Mouse (Mus musculus): ENCODE measurements at regions not wholly inside any gene's neighbourhood (a gene's known extent, or its start where the extent isn't known, plus 50 kb on each side); places are given as distances from the start of the nearest gene placed in this dataset.

DNA sequence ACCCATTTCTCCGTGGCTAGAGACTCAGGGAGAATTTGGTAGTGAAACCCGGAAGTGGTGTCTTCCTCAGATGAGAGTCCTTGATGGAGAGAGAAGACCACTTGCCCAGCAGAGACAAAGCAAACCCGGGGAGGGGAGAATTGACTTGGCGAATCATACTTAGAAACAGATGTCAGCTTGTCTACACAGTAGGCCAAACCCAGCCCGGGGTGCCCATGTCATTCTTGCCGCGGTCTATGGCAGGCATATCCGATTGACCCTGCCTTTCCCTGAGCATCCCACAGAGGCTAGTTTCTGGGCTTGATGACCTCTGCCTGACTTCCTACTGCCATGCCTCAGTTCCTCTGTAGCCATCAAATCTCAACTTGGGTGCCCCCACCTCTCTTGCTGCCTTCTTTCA, 226.4 kb upstream of the Tprg start:
- Histone ChIP-seq H3K9me3 (no peaks in the 10 kb centered on the region), H3K4me3 (peak overlapping the region; percentile 63; the same call in 1 of the 2 replicates), H3K27me3 (ENCODE audit: poor library complexity, severe bottlenecking) (peaks cover 65% of the 10 kb centered on the region), H3K36me3 (replicated peaks) (no peaks in the 10 kb centered on the region), H3K27ac (peak overlapping the region; percentile 96), H3K4me1 (peaks cover 31% of the 10 kb centered on the region)
- WGBS: 82% methylated on average over 8 of the region's 8 CpGs
- DNase-seq (ENCODE audit: extremely low spot score, low spot score): no peak

DNA sequence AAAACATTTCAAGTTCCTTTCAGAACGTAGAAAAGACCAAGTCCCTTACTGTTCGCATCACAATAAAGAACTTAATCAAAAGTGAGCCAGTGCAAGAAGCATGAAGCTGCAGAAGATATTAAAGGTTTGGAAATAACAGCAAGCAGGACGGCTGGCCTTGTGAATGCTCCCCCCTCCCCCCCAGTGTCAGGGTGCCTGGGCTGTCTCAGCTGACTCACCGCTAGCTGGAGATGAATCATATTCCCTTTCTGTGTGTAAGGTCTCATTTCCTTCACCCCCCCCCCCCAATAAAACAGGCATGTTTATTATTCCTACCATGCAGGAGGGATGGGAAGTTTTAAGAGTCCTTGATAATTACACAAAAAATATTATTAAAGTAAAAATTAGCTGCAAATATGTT, 225.0 kb upstream of the Tprg start:
- Histone ChIP-seq H3K27me3 (ENCODE audit: poor library complexity, severe bottlenecking) (peaks cover 55% of the 10 kb centered on the region), H3K4me3 (no peak overlapping the region), H3K9me3 (no peaks in the 10 kb centered on the region), H3K4me1 (peaks cover 27% of the 10 kb centered on the region), H3K36me3 (replicated peaks) (no peaks in the 10 kb centered on the region), H3K27ac (no peak overlapping the region)
- WGBS: 92% methylated on average over 4 of the region's 4 CpGs
- no peak for DNase-seq (ENCODE audit: extremely low spot score, low spot score)

DNA sequence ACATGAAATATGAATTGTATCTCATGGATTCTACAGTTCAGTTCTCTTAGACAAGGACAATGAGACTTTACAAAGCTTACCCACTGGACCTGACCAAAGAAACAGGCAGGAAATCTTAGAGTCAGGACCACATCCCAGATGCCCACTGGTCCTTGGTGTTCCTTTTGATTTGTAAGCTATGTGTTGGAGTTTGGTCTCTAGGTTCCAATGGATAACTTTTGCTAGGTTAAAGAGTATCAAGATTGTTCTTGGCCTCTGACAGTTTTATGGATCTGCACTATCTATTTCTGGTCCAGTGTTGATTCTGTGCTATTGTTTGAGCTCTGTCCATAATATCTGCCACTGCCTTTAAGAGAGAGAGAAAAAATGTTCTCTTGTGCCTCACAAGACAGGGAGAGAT, 222.6 kb upstream of the Tprg start:
- peaks cover 37% of the 10 kb centered on the region for H3K27me3 ChIP-seq (ENCODE audit: poor library complexity, severe bottlenecking)
- H3K4me3 ChIP-seq: no peak overlapping the region
- no peaks in the 10 kb centered on the region for H3K36me3 ChIP-seq (replicated peaks)
- no peak for DNase-seq (ENCODE audit: extremely low spot score, low spot score)
- peaks cover 29% of the 10 kb centered on the region for H3K4me1 ChIP-seq
- no peak overlapping the region for H3K27ac ChIP-seq
- no peaks in the 10 kb centered on the region for H3K9me3 ChIP-seq

GRCm38 (mm10) chr16:25064538-25064937, 222.1 kb upstream of the Tprg start:
- peak; percentile 86 for DNase-seq (ENCODE audit: extremely low spot score, low spot score)
- Histone ChIP-seq H3K9me3 (no peaks in the 10 kb centered on the region), H3K27ac (no peak overlapping the region), H3K36me3 (replicated peaks) (no peaks in the 10 kb centered on the region), H3K27me3 (ENCODE audit: poor library complexity, severe bottlenecking) (peaks cover 37% of the 10 kb centered on the region), H3K4me3 (no peak overlapping the region), H3K4me1 (peaks cover 25% of the 10 kb centered on the region)
- WGBS: 16% methylated on average over 4 of the region's 4 CpGs

GRCm38 (mm10) chr16:25066822-25067221, 219.8 kb upstream of the Tprg start:
- no peaks in the 10 kb centered on the region for H3K36me3 ChIP-seq (replicated peaks)
- no peak for DNase-seq (ENCODE audit: extremely low spot score, low spot score)
- peaks cover 25% of the 10 kb centered on the region for H3K27me3 ChIP-seq (ENCODE audit: poor library complexity, severe bottlenecking)
- no peak overlapping the region for H3K27ac ChIP-seq
- no peak overlapping the region for H3K4me3 ChIP-seq
- 80% methylated on average over 7 of the region's 7 CpGs for WGBS
- peaks cover 15% of the 10 kb centered on the region for H3K4me1 ChIP-seq
- no peaks in the 10 kb centered on the region for H3K9me3 ChIP-seq

- DNase-seq (ENCODE audit: extremely low spot score, low spot score): no peak
- no peaks in the 10 kb centered on the region for H3K9me3 ChIP-seq
- H3K4me1 ChIP-seq: peaks cover 15% of the 10 kb centered on the region
- H3K27ac ChIP-seq: 0 out of 2 replicates have a peak overlapping the region, but pooled peaks have one; percentile 1
- H3K4me3 ChIP-seq: no peak overlapping the region
- peaks cover 18% of the 10 kb centered on the region for H3K27me3 ChIP-seq (ENCODE audit: poor library complexity, severe bottlenecking)
- no peaks in the 10 kb centered on the region for H3K36me3 ChIP-seq (replicated peaks)
- 62% methylated on average over 8 of the region's 8 CpGs for WGBS
These were observed 219.1 kb upstream of the Tprg start for GRCm38 (mm10) chr16:25067276-25068249.

DNA sequence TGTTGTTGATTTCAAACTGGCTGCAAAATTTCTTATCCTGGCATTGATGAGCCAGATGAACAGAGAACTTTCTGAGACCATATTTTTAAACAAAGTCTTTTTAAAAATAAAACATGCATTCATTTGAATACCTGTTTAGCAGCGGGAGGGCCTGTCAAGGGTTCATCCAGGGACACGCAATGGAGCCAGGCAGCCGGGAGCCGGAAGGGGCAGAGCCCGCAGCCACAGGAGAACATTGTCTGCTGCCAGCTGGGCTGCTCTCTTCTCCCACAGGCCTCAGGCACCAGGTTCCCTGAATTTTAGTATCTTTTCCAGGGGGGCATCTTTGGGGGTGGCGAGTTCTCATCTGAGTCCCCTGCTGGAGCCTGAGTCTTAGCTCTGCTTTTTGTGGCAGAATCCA, 205.8 kb upstream of the Tprg start:
- Histone ChIP-seq H3K9me3 (no peaks in the 10 kb centered on the region), H3K27me3 (ENCODE audit: poor library complexity, severe bottlenecking) (no peaks in the 10 kb centered on the region), H3K4me1 (no peaks in the 10 kb centered on the region), H3K27ac (no peak overlapping the region), H3K4me3 (no peak overlapping the region), H3K36me3 (replicated peaks) (no peaks in the 10 kb centered on the region)
- 94% methylated on average over 6 of the region's 6 CpGs for WGBS
- DNase-seq (ENCODE audit: extremely low spot score, low spot score): no peak

DNA sequence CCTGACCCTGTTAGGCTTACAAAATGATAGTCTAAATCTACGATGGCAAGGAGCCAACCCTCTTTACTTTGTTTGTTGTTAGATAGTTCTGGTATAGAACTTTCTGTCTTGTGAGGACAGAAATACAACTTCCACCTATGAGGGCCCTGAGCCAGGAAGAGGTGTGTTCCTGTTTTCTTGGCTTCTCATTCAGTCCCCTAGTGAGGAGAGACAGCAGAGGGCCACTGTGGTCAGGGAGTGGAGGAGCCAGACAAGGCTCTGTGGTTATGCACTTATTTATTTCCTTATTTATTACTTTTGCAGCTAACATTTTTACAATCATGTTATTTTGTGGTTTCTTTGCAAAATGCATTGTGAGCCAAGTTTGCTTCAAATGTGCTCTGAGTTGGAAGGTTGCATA, 202.9 kb upstream of the Tprg start:
- no peaks in the 10 kb centered on the region for H3K27me3 ChIP-seq (ENCODE audit: poor library complexity, severe bottlenecking)
- H3K9me3 ChIP-seq: no peaks in the 10 kb centered on the region
- no peak overlapping the region for H3K4me3 ChIP-seq
- H3K27ac ChIP-seq: no peak overlapping the region
- H3K36me3 ChIP-seq (replicated peaks): no peaks in the 10 kb centered on the region
- WGBS: 90% methylated on average over 1 of the region's 1 CpGs
- no peaks in the 10 kb centered on the region; the same call in 1 of the 2 replicates for H3K4me1 ChIP-seq
- DNase-seq (ENCODE audit: extremely low spot score, low spot score): no peak

- no peaks in the 10 kb centered on the region for H3K36me3 ChIP-seq (replicated peaks)
- WGBS: 90% methylated on average over 10 of the region's 10 CpGs
These were observed 198.6 kb upstream of the Tprg start for GRCm38 (mm10) chr16:25087741-25088648.

GRCm38 (mm10) chr16:25088649-25089019, 198.0 kb upstream of the Tprg start:
- Histone ChIP-seq H3K27me3 (ENCODE audit: poor library complexity, severe bottlenecking) (no peaks in the 10 kb centered on the region), H3K36me3 (replicated peaks) (no peaks in the 10 kb centered on the region), H3K9me3 (no peaks in the 10 kb centered on the region), H3K27ac (no peak overlapping the region), H3K4me3 (no peak overlapping the region), H3K4me1 (no peaks in the 10 kb centered on the region; the same call in 1 of the 2 replicates)
- no peak for DNase-seq (ENCODE audit: extremely low spot score, low spot score)
- WGBS: 80% methylated on average over 2 of the region's 2 CpGs

More at GRCm38 (mm10) chr16:25087741-25088648, 198.6 kb upstream of the Tprg start:
- DNase-seq (ENCODE audit: extremely low spot score, low spot score): no peak
- no peaks in the 10 kb centered on the region for H3K9me3 ChIP-seq
- H3K27me3 ChIP-seq (ENCODE audit: poor library complexity, severe bottlenecking): no peaks in the 10 kb centered on the region
- H3K4me3 ChIP-seq: no peak overlapping the region
- H3K4me1 ChIP-seq: no peaks in the 10 kb centered on the region; the same call in 1 of the 2 replicates
- H3K27ac ChIP-seq: no peak overlapping the region

GRCm38 (mm10) chr16:25104165-25104564, 182.5 kb upstream of the Tprg start:
- 82% methylated on average over 2 of the region's 2 CpGs for WGBS
- DNase-seq (ENCODE audit: extremely low spot score, low spot score): no peak
- Histone ChIP-seq H3K9me3 (no peaks in the 10 kb centered on the region; the same call in 1 of the 2 replicates), H3K4me1 (peaks cover 12% of the 10 kb centered on the region), H3K36me3 (replicated peaks) (no peaks in the 10 kb centered on the region), H3K4me3 (no peak overlapping the region), H3K27me3 (ENCODE audit: poor library complexity, severe bottlenecking) (no peaks in the 10 kb centered on the region), H3K27ac (no peak overlapping the region)

GRCm38 (mm10) chr16:25104603-25105002, 182.0 kb upstream of the Tprg start:
- Histone ChIP-seq H3K36me3 (replicated peaks) (no peaks in the 10 kb centered on the region), H3K4me3 (no peak overlapping the region), H3K4me1 (peaks cover 12% of the 10 kb centered on the region), H3K27me3 (ENCODE audit: poor library complexity, severe bottlenecking) (no peaks in the 10 kb centered on the region), H3K27ac (no peak overlapping the region), H3K9me3 (no peaks in the 10 kb centered on the region)
- DNase-seq (ENCODE audit: extremely low spot score, low spot score): no peak
- WGBS: 55% methylated on average over 2 of the region's 2 CpGs
